Mouse (Mus musculus): Measurements from ENCODE around the gene Usp22.
"Not testable (repeated sequence)": the region's sequence is repeated elsewhere in the genome, so short reads cannot be mapped to it uniquely, and the experiment has no call there.

Gene Usp22

DNA sequence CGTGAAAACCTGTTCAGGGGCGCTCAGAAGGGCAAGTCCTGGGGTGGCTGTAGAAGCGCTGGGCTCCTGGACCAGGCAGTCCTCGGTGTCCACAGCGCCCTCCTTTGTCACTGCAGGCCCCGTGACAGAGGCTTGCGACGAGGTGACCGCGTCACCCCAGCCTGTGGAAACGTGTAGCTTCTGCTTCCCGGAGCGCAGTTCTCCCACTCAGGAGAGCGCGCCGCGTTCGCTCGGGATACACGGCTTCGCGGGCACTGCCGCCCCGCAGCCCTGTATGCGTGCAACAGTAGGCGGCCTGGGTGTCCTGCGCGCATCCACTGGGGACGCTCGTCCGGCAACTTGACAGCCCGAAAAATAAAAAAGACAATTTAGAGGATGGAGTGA is 27.6 kb downstream of the Usp22 start:
- in situ Hi-C loops (cut with MboI; ENCODE audit: unreplicated experiment in 2 of 2) = no loop called here

DNA sequence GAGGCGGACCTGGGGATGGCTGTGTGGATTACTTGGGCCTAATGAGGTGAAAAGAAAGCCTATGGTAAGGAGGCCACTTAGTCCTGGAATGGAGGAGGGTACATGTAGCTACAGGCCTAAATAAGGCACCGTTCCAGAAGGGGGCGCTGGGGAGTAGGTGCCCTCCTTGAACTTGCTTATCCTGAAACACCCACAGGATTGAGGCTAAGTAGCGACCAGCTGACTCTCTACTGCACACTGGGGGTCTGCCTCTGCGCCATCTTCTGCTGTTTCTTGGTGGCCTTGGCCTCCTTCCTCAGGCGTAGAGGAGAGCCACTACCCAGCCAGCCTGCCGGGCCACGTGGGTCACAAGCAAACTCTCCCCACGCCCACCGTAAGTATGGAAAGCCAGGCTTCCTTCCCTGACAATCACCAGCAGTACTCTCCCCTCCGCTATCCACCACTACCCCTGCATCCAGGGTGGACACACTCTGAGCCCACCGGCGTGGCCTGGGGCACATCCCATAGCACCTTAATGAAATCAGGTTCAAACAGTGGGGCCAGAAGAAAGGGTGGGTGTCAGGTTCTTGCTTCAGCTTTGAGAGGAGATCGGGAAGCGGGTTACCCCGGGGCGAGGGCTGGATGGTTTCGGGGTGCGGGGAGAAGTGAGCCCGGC is 28.1 kb downstream of the Usp22 start:
- in situ Hi-C loops (cut with MboI; ENCODE audit: unreplicated experiment in 2 of 2) = no loop called here

DNA sequence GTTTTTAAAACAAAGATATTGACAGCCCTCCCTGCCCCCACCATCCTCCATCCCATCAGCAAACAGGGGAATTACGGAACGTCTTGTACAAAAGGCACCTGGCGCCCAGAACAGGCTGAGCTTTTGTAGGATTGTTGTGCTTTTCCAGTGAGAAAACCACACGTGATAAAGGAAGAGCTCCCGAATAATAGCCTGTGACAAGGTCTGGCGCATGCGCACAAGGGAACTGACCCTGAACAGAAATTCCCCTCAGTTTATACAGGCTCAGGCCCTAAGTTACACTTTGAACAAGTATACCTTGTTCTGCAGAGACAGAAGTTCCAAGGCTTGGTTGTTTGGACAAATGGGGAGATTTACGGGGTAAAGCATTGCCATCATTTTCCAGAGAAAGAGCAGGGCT is 29.3 kb downstream of the Usp22 start:
- in situ Hi-C loops (cut with MboI; ENCODE audit: unreplicated experiment in 2 of 2) = no loop called here

DNA sequence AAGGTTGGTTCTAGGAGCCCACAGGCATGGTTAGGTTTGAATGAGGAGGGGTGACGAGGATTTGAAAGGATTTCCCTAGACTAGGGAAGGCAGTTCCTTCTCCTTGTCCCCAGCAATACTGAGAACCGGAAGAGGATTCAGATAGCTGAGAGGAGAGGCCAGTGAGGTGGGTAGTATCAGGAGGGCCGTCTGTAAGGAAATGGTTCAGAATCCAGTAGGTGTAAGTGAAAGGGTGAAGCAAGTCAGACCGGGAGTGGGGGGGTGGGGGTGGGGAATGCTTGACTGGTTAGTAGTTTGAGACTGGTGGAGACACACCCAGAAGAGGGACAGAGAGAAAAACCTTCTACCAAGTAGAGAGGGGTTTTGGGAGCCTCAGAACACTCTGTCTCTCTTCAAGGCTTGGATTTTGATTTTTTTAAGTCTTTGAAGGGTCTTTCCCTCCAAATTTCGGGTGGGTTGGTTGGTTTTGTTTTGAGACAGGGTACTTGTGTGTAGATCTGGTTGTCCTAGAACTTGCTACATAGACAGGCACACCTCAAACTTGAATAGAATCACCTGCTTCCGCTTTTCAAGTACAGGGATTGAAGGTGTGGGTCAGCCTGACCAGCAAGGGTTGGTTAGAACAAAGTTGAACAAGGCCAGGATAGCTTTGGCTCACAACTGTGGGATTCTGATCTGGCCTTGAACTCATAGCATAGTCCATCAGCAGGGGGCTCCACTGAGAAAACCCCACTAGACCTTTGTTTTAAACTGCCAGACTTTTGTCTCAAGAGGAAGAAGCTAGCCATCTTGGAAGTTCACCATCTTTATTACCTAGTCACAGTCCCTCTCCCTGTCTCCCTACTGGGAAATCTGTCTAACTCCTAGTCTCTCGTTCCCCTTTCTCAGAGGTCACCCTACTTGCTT is 31.0 kb downstream of the Usp22 start:
- in situ Hi-C loops (cut with MboI; ENCODE audit: unreplicated experiment in 2 of 2) = loop anchor here in 1 of 2 experiments (5.0 kb wide), 1 partner anchor 37 kb away; no protein-coding TSS in a partner anchor

DNA sequence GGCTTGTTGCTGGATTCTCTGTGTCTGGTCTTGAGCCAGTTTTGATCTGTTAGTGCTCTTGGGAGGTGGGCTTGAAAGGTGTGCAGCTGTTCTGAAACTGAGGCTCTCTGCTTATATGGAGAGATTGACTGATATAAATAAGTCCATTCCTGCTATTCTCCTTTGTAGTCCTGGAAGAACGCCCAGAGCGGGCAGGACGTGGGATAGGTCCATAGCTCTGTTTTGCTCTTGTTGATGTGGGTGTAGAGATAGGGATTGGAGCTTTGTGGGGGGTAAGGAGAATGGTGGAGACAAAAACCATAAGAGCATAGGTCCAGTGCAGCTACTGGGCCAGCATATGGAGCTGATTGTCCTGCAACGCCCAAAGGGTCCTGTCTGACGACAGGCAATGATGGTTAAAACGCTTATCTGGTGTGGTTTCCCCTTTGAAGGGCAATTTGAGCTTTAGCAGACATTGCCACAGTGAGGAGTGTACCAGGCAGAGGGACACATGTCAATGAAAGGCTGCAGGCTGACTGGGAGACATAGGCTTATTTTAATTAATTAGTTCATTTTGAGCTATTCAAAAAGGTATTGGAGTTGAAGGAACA is 31.8 kb downstream of the Usp22 start:
- in situ Hi-C loops (cut with MboI; ENCODE audit: unreplicated experiment in 2 of 2) = loop anchor here in 1 of 2 experiments (5.0 kb wide), 1 partner anchor 36 kb away; no protein-coding TSS in a partner anchor

DNA sequence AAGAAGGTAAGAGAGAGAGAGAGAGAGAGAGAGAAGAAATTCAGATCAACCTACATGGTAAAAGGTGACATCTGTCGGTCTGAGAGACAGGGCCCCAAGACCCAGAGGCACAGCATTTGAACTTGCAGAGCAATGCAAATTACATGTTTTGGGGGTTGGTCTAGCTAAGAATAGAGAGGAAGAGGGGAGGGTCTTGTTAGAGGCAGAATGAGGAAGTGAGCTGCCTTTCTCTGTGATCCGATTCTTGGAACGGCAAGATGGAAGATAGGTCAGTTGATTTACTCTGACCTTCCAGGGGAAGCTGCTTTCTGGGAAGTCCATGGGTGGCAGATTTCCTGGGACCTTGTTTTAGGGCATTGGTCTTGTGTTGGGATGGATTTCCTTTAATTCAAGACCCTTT is 32.6 kb downstream of the Usp22 start:
- in situ Hi-C loops (cut with MboI; ENCODE audit: unreplicated experiment in 2 of 2) = loop anchor here in 1 of 2 experiments (5.0 kb wide), 1 partner anchor 35 kb away; no protein-coding TSS in a partner anchor

DNA sequence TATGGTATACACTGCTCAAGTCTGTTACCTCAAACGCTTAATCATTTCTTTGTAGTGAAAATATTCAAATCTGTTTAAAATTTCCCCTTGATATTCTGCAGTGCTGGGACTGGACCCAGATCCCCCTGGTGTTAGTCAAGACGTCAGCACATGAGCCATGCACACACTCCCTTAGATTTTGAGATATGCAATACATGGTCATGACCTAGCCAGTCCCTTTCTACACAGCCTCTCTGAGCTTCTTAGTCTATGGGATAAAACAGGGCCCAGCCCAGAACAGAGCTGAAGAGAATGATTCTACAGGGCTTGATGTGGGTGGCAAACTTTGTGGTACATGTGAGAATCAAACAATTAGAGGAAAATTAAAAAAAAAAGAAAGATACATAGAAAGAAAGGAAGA is 33.2 kb downstream of the Usp22 start:
- in situ Hi-C loops (cut with MboI; ENCODE audit: unreplicated experiment in 2 of 2) = loop anchor here in 1 of 2 experiments (5.0 kb wide), 1 partner anchor 34 kb away; no protein-coding TSS in a partner anchor

DNA sequence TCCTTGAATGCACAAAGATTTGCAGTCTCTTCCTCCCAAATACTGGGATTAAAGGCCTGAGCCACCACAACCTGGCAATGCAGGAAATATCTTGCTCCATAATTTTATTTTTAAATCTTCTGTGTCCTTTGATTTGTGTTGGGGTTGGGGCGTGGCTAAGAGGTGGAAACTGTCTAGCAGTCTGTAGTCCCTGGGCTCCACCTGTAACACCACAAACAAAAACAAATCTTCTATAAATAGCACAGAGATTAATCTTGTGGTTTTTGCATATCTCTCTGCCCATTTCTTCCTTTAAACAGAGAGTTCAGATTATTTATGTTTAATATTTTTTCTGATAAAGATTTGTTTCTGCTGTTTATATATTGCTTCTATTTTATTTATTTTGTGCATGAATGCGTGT is 41.9 kb downstream of the Usp22 start:
- in situ Hi-C loops (cut with MboI; ENCODE audit: unreplicated experiment in 2 of 2) = no loop called here

DNA sequence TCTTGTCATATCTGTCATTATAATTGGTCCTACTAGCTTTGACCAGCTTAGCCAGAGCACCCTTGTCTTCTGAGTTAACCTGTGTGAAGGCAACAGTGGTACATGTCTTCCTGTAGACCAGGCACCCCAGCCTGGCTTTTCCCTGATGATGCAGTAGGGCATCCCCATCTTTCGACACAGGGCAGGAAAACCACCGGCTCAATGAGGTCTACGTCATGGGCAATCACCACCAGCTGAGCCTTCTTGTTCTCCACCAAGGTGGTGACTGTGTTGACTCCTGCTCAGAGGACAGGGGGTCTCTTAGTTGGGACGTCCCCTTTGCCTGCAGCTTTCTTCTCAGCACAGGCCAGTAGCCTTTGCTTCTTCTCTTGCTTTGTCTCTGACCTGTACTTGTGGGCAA is 44.2 kb downstream of the Usp22 start:
- in situ Hi-C loops (cut with MboI; ENCODE audit: unreplicated experiment in 2 of 2) = not testable (repeated sequence)

DNA sequence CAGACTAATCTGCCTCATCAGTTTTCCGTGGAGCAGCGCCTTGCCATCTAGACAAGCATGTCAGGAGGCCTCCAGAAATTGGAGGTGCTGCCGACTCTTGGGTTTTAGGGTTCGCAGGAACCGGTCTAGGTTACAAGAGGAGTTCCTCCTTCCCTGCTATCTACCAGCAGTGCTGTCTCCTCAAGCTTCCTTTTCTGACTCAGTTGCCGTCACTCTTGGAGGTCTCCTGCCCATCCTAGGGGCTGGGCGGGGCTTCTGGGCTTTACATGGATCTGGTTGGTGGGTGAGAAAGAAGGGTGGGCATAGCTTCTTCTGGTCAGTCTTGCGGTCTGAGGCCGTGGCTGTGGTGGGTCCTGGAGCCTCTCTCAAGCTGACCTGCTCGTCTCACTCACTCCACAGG is 45.5 kb downstream of the Usp22 start:
- in situ Hi-C loops (cut with MboI; ENCODE audit: unreplicated experiment in 2 of 2) = no loop called here

DNA sequence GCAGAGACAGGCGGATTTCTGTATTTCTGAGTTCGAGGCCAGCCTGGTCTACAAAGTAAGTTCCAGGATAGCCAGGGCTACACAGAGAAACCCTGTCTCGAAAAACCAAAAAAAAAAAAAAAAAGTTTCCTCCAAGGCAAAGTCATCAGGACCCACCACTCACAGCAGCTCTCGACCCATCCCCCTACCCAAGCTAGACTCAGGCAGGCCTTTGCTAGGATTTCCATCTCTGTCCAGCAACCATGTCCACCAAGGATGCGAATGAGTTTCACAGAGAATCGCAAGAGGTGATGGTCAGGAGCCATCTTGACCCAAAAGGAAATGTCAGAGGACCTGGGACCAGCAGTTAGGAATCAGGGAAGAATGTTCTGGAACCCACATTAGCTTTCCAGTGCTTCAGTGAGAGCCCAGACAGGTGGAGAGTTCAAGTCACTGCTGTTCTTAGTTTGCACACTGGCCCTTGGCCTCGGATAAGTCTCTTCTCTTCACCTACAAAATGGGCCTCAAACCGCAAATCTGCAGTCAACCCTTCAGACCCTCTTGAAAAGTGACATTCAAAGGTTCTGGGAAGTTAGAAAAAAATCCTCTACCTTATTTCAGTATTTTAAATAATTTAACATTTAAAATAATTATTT is 47.3 kb downstream of the Usp22 start:
- in situ Hi-C loops (cut with MboI; ENCODE audit: unreplicated experiment in 2 of 2) = no loop called here

DNA sequence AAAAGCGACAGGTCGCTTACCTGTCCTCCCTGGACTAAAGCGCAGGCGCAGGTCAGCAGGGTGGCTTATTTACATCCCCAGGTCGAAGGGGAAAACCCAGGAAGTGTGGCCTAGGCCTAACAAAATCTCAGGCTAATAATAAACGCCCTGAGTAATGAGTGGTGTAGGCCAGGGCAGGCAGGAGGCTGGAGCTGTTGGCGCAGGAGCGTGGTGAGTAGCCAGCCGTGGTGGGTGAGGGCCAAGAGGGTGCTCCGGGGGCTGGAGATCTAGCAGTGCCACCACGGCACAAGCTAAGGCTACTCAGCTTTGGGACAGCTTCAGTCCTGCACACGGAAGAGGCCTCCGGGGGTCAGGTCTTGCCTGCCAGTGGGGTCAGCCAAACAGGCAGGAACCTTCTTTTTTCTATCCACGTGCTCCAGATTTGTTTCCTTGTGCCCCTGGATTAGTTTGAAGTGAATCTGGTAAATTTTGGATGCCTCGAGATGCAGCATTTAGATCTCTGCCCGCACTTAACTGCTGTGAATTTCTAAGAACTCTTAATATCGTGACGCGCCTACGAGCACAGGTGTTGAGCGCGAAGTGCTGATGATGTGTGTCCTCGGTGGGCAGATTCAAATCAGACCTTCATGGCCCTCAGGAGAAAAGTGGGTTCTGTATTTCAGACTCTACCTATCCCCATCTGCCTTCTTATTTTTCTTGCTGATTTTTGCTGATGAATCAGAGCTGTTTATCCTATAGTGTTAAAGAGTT is 48.1 kb downstream of the Usp22 start, which contains the start of gene Tnfrsf13b:
TSS of gene Tnfrsf13b (plus strand) at position 150 of the 750 bp plus-strand sequence.
- in situ Hi-C loops (cut with MboI; ENCODE audit: unreplicated experiment in 2 of 2) = no loop called here

DNA sequence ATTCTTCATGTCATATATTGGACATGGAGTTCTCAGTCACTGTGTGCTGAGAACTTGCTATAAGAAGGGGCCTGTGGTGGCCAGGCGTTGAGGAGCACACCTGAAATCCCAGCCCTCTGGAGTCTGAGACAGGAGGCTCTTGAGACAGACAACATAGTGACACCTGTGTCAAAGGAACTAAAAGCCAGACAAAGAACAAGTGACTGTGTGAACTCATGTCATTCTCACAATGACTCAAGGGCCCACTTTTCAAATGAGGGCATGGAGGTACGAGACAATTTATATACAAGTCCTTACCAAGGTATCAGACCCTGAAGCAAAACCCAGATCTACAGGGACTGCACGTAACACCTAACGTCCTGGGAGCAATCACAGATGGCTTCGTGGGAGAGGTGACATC is 48.9 kb downstream of the Usp22 start:
- in situ Hi-C loops (cut with MboI; ENCODE audit: unreplicated experiment in 2 of 2) = no loop called here

DNA sequence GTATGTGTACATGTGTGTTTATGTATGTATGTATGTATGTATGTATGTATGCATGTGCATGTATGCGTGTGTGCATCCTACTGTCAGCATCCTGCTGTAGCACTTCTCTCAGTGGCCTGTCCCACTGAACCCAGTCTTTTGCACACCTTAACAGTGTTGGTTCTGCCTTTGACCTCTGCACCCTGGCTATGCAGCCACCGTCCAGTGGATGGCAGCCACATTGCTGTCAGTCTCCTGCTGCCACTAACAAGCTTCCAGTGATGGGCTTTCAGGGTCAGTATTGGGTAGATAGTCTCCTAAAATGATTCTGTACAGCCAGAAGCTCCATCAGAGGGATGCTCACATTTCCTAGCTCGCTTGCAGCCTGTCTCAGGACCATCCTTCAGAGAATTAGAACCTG is 51.0 kb downstream of the Usp22 start:
- in situ Hi-C loops (cut with MboI; ENCODE audit: unreplicated experiment in 2 of 2) = no loop called here

DNA sequence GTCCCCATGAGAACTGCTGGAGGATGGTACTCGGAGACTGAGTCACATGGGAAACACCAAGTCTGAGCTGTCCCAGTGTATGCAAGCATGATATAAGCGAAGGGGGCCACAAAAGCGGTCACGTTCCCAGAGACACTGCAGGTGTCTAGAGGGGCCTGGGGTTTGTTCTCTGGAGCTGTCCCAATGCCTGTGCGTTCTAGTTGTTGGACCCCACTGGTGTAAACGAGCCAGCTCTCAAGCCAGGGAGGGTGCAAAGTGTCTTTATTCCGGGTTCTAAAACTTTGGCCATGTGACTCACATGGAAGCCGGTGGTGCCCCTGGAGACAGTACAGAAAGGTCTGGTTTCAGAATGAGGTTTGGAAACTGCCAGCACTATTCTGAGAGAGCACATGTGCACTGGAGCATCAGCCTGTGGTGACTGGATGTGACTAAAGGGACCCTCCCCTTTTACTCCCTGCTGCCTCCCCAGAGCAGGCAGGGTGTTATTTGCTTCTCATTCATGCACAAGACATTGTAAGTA is 52.0 kb downstream of the Usp22 start:
- in situ Hi-C loops (cut with MboI; ENCODE audit: unreplicated experiment in 2 of 2) = no loop called here

DNA sequence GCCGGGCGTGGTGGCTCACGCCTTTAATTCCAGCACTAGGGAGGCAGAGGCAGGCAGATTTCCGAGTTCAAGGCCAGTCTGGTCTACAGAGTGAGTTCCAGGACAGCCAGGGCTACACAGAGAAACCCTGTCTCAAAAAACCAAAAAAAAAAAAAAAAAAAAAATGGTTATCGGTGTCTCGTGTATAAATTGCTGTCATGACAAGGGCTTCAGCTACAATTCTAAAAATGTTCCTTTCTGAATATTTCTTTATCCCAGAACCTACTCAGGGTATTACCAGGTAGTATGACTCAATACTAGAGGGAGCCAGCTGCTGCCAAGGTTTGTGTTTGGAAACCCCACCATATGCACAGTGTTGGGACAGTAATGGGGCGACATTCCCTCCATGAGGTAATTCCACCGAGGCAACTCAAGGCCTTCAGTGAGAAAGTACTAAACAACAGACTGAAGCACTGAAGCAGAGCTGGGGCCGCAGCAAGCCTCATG is 52.5 kb downstream of the Usp22 start:
- in situ Hi-C loops (cut with MboI; ENCODE audit: unreplicated experiment in 2 of 2) = no loop called here

DNA sequence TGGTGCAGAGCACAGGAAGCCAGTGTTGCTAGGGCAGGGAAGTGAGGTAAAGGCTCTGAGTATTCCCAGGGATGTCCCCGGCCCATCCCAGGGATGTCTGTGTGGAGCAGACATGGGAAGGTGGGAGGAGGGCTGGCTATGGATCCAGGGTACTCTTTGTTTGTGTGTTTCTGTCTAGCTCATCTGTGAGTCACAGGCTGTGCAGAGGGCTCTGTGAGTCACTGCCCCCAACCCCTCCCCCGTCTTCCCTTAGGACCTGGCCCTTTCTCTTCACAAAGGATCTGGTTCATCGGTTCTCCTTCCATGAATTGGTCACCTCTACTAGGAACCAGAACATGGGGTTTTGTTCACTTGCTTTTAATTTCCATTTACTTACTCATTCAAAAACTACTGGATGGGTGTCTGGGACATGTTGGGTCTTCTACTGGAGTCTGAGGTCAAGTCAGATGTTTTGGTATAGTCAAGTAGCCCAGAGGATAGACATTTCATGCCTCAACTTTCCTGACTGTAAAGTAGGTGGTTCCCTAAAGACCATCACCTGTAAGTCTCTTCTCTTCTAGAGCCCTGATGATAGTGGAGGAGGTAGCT is 54.8 kb downstream of the Usp22 start:
- in situ Hi-C loops (cut with MboI; ENCODE audit: unreplicated experiment in 2 of 2) = no loop called here

DNA sequence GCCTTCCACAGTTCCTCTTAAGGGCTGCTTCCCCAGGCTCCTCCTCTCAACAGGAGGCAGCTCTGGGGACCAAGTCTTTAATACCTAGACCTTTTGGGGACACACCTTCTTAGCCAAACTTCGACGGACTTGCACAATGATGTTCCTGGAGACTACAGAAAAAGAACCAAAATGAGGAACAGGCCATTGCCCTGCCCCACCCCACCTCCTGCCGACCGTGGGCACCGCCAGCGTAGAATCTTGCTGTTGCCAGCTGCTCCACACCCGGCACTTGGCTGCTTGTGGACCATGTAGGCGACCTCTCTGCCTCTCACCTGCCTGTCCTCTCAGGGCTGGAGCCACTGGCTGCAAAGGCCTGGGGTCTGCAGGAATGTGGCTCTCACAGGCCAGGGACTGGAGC is 58.6 kb downstream of the Usp22 start:
- in situ Hi-C loops (cut with MboI; ENCODE audit: unreplicated experiment in 2 of 2) = no loop called here

DNA sequence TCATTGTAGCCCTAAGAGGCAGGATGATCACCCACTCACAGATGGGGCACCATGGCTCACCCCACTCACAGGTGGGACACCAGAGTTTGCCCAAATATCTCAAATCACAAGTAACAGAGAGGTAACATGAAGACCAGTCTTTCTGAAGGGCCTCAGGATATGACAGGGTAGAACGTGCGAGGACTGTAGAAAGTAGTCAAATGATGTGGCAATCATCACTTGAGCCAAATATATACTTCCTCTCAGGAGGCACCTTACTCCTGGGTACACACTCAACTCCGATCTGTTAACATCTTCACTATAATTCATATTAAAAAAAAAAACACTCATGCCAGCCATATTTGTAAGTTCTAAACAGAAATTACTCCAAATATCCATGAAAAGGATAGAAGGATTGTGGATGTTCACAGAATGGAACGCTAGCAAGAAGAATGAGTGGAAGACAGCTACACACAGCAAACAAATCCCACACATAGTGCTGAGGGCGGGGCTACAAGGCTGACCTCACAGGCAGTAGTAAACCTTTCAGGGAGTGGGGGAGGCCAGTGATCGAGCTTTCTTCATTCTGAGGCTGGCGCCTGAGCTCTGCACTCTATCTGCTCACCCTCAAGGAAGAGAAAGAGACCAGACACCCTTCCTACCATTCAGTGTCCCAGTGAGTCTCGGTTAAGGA is 62.4 kb downstream of the Usp22 start:
- in situ Hi-C loops (cut with MboI; ENCODE audit: unreplicated experiment in 2 of 2) = no loop called here
